Mouse (Mus musculus): ENCODE results near the gene Bahcc1.

The Bahcc1 gene

GRCm38 (mm10) chr11:120314721-120315415, 82.1 kb downstream of the Bahcc1 start:
- no peak for DNase-seq (ENCODE audit: low spot score in 2 of 2)

GRCm38 (mm10) chr11:120315416-120315761, 82.6 kb downstream of the Bahcc1 start:
- peak in 1 of 2 experiments; percentile 61 for DNase-seq (ENCODE audit: low spot score in 2 of 2)

GRCm38 (mm10) chr11:120315832-120316689, 83.3 kb downstream of the Bahcc1 start:
- DNase-seq (ENCODE audit: low spot score in 2 of 2): peak; percentile 91 to 93

GRCm38 (mm10) chr11:120316690-120317254, 84.0 kb downstream of the Bahcc1 start:
- DNase-seq (ENCODE audit: low spot score in 2 of 2): no peak

GRCm38 (mm10) chr11:120317456-120317855, 84.7 kb downstream of the Bahcc1 start:
- no peak for DNase-seq (ENCODE audit: low spot score in 2 of 2)

GRCm38 (mm10) chr11:120319310-120319709, 86.6 kb downstream of the Bahcc1 start:
- DNase-seq (ENCODE audit: low spot score in 2 of 2): no peak

GRCm38 (mm10) chr11:120320156-120320555, 87.4 kb downstream of the Bahcc1 start:
- DNase-seq (ENCODE audit: low spot score in 2 of 2): no peak

- no peak for DNase-seq (ENCODE audit: low spot score in 2 of 2)
These were observed 102.8 kb downstream of the Bahcc1 start for GRCm38 (mm10) chr11:120335431-120336021.

- DNase-seq (ENCODE audit: low spot score in 2 of 2): no peak
These were observed 104.7 kb downstream of the Bahcc1 start for GRCm38 (mm10) chr11:120337447-120337846.

GRCm38 (mm10) chr11:120338786-120339185, 106.0 kb downstream of the Bahcc1 start:
- DNase-seq (ENCODE audit: low spot score in 2 of 2): no peak

- no peak for DNase-seq (ENCODE audit: low spot score in 2 of 2)
These were observed 107.3 kb downstream of the Bahcc1 start for GRCm38 (mm10) chr11:120339978-120340513.

GRCm38 (mm10) chr11:120341661-120342060, 108.9 kb downstream of the Bahcc1 start:
- no peak for DNase-seq (ENCODE audit: low spot score in 2 of 2)

Data from frontal cortex, postnatal 10 days (tissue).